Mouse (Mus musculus) embryonic facial prominence, embryonic 11.5 days (tissue): ENCODE data around the gene Trmt61a. TPM values are rescaled to one million over a fixed set of nuclear protein-coding genes. Genes with fewer than 3 reads are reported as not detected.
A peak's percentile ranks its signal among the peaks of the same experiment; 100 is the strongest.

Source experiments
- ATAC-seq: fragments of 200-750 bp; cut with Nextera tagmentation; replicated peaks from 2 replicates; pipeline ENCODE4 v1.8.0; 2017; ENCODE audit warnings: low read depth; ENCODE audit not compliant: insufficient number of reproducible peaks, low FRiP score, low TSS enrichment
- DNase-seq: peaks from one replicate; pipeline ENCODE4 v3.0.0-alpha.2; 2015; ENCODE audit warnings: low spot score
- H3K27ac ChIP-seq: fragments of 300-500 bp; sonication (generic); replicated peaks from 2 replicates; pipeline ENCODE4 v1.5.1; 2014; ENCODE audit warnings: mild to moderate bottlenecking, low read depth, low read length, control low read depth
- H3K27me3 ChIP-seq: fragments of 300-500 bp; sonication (generic); 2 replicates; pipeline ENCODE4 v1.6.1; 2014; ENCODE audit warnings: mild to moderate bottlenecking, low read length, moderate library complexity, mixed read lengths; ENCODE audit not compliant: control insufficient read depth, insufficient read depth
- H3K36me3 ChIP-seq: fragments of 300-500 bp; sonication (generic); replicated peaks from 2 replicates; pipeline ENCODE4 v1.6.1; 2014; ENCODE audit warnings: low read depth, mild to moderate bottlenecking, low read length, moderate library complexity, mixed read lengths; ENCODE audit not compliant: control insufficient read depth, insufficient read depth
- H3K4me1 ChIP-seq: fragments of 300-500 bp; sonication (generic); 2 replicates; pipeline ENCODE4 v1.6.1; 2014; ENCODE audit warnings: low read length, mixed read lengths; ENCODE audit not compliant: control insufficient read depth, insufficient read depth
- H3K4me2 ChIP-seq: fragments of 300-500 bp; sonication (generic); 2 replicates; pipeline ENCODE4 v1.6.1; 2014; ENCODE audit warnings: low read depth, mild to moderate bottlenecking, control low read depth, low read length, moderate library complexity
- H3K4me3 ChIP-seq: fragments of 300-500 bp; sonication (generic); 2 replicates; pipeline ENCODE4 v1.5.1; 2014; ENCODE audit warnings: low read depth, low read length, control low read depth
- H3K9ac ChIP-seq: fragments of 300-500 bp; sonication (generic); replicated peaks from 2 replicates; pipeline ENCODE4 v1.6.1; 2014; ENCODE audit warnings: mild to moderate bottlenecking, control low read depth, low read length
- H3K9me3 ChIP-seq: fragments of 300-500 bp; sonication (generic); replicated peaks from 2 replicates; pipeline ENCODE4 v1.6.1; 2016; ENCODE audit warnings: mild to moderate bottlenecking, low read length, inconsistent platforms, mixed read lengths; ENCODE audit not compliant: control insufficient read depth
- WGBS: fragments of 180-500 bp; shearing (Covaris S2); extraction: QIAGEN DNeasy Blood & Tissue Kit; methylation state at CpG from one replicate; pipeline ENCODE4 v1.1.7; 2014; 5-methylcytosine and 5-hydroxymethylcytosine counted together
- polyA plus RNA-seq: library from polyadenylated mRNA; unstranded; fragments of >200 nt; fragmentation: Nextera tagmentation; extraction: Ambion mirVana; gene quantifications from 2 replicates; pipeline ENCODE4 v1.2.1, GENCODE M21; 2014

Trmt61a gene
- polyA plus RNA-seq, 1 experiment from 2014 or later = 3.8 TPM

DNA sequence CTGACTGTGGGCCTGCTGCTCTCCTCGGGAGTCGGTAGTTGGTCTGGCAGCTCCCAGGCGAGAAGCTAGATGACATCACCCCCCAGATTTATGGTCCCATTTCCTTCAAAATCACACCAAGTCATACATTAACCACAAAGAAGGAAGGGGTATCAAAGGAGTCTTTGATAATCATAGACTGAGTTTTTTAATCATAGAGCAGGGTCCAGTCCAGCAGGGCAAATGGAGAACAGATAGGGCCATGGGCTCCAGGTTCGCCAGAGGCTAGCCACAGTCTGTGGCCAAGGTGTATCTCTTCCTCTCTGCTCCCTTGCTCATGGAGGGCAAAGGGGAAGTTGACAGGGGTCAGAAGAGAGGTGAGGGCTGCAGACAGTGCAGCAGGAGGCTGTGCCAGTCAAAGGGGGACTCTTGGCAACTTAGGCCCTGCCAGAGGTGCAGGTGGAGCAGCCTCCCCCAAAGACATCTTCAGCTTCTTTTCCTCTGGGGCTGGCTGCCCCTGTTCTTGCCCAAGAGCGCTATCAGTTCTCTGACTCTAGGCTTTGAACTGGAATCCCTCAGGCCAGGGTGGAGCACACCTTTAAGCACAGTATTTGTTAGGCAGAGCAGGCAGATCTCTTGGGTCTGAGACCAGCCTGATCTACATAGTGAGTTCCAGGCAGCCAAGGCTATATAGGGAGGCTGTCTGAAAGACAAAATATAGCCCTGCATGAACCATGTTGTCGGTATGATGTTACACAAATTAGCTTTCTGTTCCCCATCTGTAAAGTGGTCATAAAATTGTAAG, 1.9 kb upstream of the Trmt61a start:
- Histone ChIP-seq H3K27ac (no peak overlapping the region), H3K9ac (no peak overlapping the region), H3K9me3 (no peaks in the 10 kb centered on the region), H3K4me2 (no peak overlapping the region), H3K4me1 (peaks cover 8% of the 10 kb centered on the region; the same call in 1 of the 2 replicates), H3K27me3 (peaks cover 22% of the 10 kb centered on the region), H3K4me3 (no peak overlapping the region), H3K36me3 (no peaks in the 10 kb centered on the region)
- 74% methylated on average over 6 of the region's 6 CpGs for WGBS
- no peak for ATAC-seq
- DNase-seq = no peak

DNA sequence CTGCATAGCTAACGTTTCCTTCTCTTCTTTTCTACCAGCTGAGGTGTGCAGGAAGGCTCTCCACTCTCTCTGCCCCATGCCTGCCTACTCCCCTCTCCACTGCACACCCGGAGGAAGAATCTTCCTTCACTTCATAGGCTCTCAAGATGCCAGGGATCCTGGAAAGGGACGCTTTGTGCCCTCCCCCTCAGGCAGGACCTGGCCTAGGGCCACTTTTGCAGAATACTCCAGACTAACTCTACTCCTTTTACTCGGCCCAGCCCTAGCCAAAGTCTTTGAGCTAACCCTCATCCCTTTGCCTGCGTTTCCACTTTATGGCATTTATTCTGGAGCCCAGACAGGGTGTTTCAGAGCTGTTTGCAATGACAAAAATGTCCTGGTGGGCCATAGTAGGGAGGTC, 484 bp upstream of the Trmt61a start:
- peak overlapping the region; percentile 96 for H3K4me2 ChIP-seq
- DNase-seq (no peak), ATAC-seq (0 out of 2 replicates have a peak, but pooled peaks have one; percentile 0)
- H3K36me3 ChIP-seq = no peaks in the 10 kb centered on the region; the same call in 1 of the 2 replicates
- H3K9me3 ChIP-seq = no peaks in the 10 kb centered on the region
- H3K4me1 ChIP-seq = peaks cover 6% of the 10 kb centered on the region; the same call in 1 of the 2 replicates
- peak overlapping the region; percentile 88 for H3K4me3 ChIP-seq
- H3K9ac ChIP-seq = peak overlapping the region; percentile 61
- peaks cover 14% of the 10 kb centered on the region for H3K27me3 ChIP-seq
- H3K27ac ChIP-seq = peak overlapping the region; percentile 23
- 14% methylated on average over 5 of the region's 5 CpGs for WGBS

DNA sequence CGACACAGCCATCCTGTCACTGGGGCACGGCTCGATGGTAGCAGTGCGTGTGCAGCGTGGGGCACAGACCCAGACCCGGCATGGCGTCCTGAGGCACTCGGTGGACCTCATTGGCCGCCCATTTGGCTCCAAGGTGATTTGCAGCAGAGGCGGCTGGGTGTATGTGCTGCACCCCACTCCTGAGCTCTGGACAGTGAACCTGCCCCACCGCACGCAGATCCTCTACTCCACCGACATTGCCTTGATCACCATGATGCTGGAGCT, 697 bp downstream of the Trmt61a start:
- ATAC-seq = no peak
- Histone ChIP-seq H3K4me1 (peaks cover 6% of the 10 kb centered on the region; the same call in 1 of the 2 replicates), H3K9me3 (no peaks in the 10 kb centered on the region), H3K36me3 (no peaks in the 10 kb centered on the region; the same call in 1 of the 2 replicates), H3K27ac (no peak overlapping the region), H3K9ac (peak overlapping the region; percentile 61), H3K4me2 (peak overlapping the region; percentile 96), H3K27me3 (peaks cover 5% of the 10 kb centered on the region; the same call in 1 of the 2 replicates), H3K4me3 (peak overlapping the region; percentile 88)
- no peak for DNase-seq
- WGBS = 9% methylated on average over 13 of the region's 13 CpGs

DNA sequence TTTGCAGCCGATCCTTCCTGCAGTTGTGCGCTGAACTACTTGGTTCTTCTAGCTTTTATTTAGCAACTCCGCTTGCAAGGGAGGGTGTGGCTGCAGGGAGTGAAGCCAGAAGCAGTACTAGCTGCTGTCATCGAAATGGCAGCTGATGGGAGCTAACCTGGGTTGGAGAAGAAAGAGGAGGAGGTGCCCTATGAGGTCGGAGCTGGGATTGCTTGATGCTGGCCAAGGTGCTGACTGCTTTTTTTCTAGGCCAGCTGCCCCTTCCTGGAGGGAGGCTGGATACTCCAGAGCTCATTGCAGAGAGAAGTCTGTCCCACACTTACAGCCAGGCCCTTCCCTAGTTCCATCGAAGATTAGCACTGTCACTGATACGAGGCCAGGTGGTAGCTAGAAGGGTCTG, 1.1 kb downstream of the Trmt61a start:
- Histone ChIP-seq H3K9me3 (no peaks in the 10 kb centered on the region), H3K27me3 (0 out of 2 replicates have a peak, but pooled peaks cover 2% of the 10 kb centered on the region), H3K36me3 (no peaks in the 10 kb centered on the region; the same call in 1 of the 2 replicates), H3K4me1 (peaks cover 6% of the 10 kb centered on the region; the same call in 1 of the 2 replicates), H3K4me2 (peak overlapping the region; percentile 96), H3K27ac (no peak overlapping the region), H3K4me3 (peak overlapping the region; percentile 88), H3K9ac (peak overlapping the region; percentile 61)
- no peak for DNase-seq
- no peak for ATAC-seq
- WGBS = 54% methylated on average over 7 of the region's 7 CpGs

DNA sequence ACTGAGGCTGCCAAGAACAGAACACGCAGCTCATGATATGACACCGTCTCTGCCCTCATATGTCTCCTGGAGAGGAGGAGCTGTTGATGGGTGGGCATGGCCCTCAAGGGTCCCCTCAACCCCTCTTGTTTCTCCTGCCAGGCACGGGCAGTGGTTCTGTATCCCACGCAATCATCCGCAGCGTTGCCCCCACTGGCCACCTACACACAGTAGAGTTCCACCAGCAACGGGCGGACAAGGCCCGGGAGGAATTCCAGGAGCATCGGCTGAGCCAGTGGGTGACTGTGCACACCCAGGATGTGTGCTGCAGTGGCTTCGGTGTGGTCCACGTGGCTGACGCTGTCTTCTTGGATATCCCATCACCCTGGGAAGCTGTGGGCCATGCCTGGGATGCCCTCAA, 2.8 kb downstream of the Trmt61a start:
- no peaks in the 10 kb centered on the region; the same call in 1 of the 2 replicates for H3K36me3 ChIP-seq
- ATAC-seq (no peak), DNase-seq (no peak)
- no peaks in the 10 kb centered on the region for H3K9me3 ChIP-seq
- H3K4me3 ChIP-seq = no peak overlapping the region
- peaks cover 6% of the 10 kb centered on the region; the same call in 1 of the 2 replicates for H3K4me1 ChIP-seq
- no peaks in the 10 kb centered on the region for H3K27me3 ChIP-seq
- no peak overlapping the region for H3K9ac ChIP-seq
- no peak overlapping the region for H3K4me2 ChIP-seq
- 97% methylated on average over 13 of the region's 13 CpGs for WGBS
- H3K27ac ChIP-seq = no peak overlapping the region

DNA sequence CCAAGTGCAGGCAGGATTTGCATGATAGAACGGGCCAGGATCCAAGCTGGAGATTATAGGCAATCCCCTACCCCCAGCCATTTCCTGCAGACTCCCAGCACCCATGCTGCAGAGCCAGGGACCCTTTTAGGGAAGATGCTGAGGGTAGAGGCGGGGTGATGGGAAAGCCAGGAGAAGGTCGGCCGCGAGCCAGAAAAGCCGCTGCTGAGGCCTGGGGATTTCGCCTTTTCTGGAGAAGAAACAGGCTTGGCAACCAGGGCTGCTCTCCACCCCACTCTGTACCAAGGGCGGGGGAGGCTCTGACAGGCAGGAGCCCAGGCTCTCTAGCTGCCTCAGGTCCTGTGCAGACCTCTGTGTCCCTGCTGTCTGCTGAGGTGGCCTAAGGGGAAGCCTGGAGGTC, 3.4 kb downstream of the Trmt61a start:
- Histone ChIP-seq H3K9me3 (no peaks in the 10 kb centered on the region), H3K36me3 (no peaks in the 10 kb centered on the region; the same call in 1 of the 2 replicates), H3K27ac (no peak overlapping the region), H3K4me3 (no peak overlapping the region), H3K9ac (no peak overlapping the region), H3K4me2 (no peak overlapping the region), H3K4me1 (peaks cover 6% of the 10 kb centered on the region; the same call in 1 of the 2 replicates), H3K27me3 (no peaks in the 10 kb centered on the region)
- WGBS = 87% methylated on average over 8 of the region's 8 CpGs
- DNase-seq (no peak), ATAC-seq (no peak)

DNA sequence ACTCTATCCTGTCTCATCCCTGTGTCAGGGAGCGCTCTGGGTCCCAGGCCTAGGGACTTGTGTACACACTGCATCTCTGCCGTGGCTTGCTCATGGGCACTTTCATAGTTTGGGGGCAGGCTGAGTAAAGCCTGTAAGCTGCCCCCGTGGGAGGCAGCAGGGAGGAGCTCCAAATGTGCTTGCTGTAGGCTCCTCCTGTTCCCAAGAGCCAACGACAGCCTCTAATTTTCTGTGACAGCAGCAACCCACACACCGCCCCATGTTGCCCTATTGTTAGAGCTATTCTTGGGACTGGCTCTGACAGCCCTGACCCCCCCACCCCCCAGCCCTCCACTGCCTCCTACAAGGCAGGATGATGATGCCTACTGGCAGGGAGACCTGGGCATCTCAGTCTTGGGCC, 4.1 kb downstream of the Trmt61a start:
- no peak for DNase-seq
- Histone ChIP-seq H3K27me3 (no peaks in the 10 kb centered on the region), H3K9me3 (no peaks in the 10 kb centered on the region), H3K27ac (no peak overlapping the region), H3K36me3 (no peaks in the 10 kb centered on the region; the same call in 1 of the 2 replicates), H3K4me1 (peaks cover 6% of the 10 kb centered on the region; the same call in 1 of the 2 replicates), H3K4me2 (no peak overlapping the region), H3K4me3 (no peak overlapping the region), H3K9ac (no peak overlapping the region)
- no peak for ATAC-seq
- 84% methylated on average over 5 of the region's 5 CpGs for WGBS

DNA sequence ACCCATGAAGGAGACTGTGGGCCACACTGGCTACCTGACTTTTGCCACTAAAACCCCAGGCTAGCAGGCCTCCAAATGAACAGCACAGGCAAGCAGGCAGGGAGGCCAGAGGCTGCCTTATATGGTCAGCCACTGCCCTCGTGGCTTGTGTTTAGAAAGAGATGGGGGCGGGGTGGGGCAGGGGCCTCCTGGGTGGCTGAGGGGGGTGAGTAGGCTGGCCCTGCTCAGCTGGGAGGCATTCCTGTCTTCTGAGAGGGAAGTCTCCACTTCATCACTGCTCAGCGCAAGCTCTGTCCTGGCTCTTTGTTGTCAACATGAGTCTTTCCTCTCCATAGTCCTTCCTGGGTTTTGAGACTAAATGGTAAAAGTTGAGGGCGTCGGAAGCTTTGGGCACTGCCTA, 4.9 kb downstream of the Trmt61a start:
- Histone ChIP-seq H3K4me1 (peaks cover 6% of the 10 kb centered on the region; the same call in 1 of the 2 replicates), H3K9me3 (no peaks in the 10 kb centered on the region), H3K27ac (no peak overlapping the region), H3K4me2 (no peak overlapping the region), H3K4me3 (no peak overlapping the region), H3K9ac (no peak overlapping the region), H3K27me3 (no peaks in the 10 kb centered on the region), H3K36me3 (no peaks in the 10 kb centered on the region; the same call in 1 of the 2 replicates)
- DNase-seq (no peak), ATAC-seq (no peak)
- 64% methylated on average over 5 of the region's 5 CpGs for WGBS
